Mouse (Mus musculus) CH12.LX (cell line): ENCODE data around the gene Agrp. TPM values are rescaled to one million over a fixed set of nuclear protein-coding genes. Genes with fewer than 3 reads are reported as not detected.
A peak's percentile ranks its signal among the peaks of the same experiment; 100 is the strongest.

Experiments used
- DNase-seq: peaks from one replicate; pipeline ENCODE4 v3.0.0-alpha.2; 2013; ENCODE audit errors: extremely low read depth
- H3K27ac ChIP-seq: 2 replicates; pipeline ENCODE4 v1.5.1; 2012; ENCODE audit warnings: low read depth, mild to moderate bottlenecking, control low read depth, moderate library complexity; ENCODE audit not compliant: insufficient read depth
- H3K27me3 ChIP-seq: replicated peaks from 2 replicates; pipeline ENCODE3; 2012; ENCODE audit warnings: inconsistent platforms
- H3K36me3 ChIP-seq, 2 experiments: replicated peaks in 1 of 2; 2 replicates each; pipeline versions ENCODE3 to v1.6.1; 2012; ENCODE audit warnings: inconsistent platforms in 1 of 2, low read length in 1 of 2, mild to moderate bottlenecking in 1 of 2, mixed read lengths in 1 of 2, moderate library complexity in 1 of 2; ENCODE audit not compliant: control insufficient read depth in 1 of 2, insufficient read depth in 1 of 2
- H3K4me1 ChIP-seq, 2 experiments: 2 replicates each; pipeline ENCODE4 v1.6.1; 2012; ENCODE audit warnings: inconsistent platforms in 1 of 2, moderate library complexity in 1 of 2; ENCODE audit not compliant: insufficient read depth in 2 of 2, control insufficient read depth in 1 of 2
- H3K4me2 ChIP-seq: 2 replicates; pipeline ENCODE4 v1.6.1; 2012; ENCODE audit warnings: low read depth, mild to moderate bottlenecking, control low read depth; ENCODE audit not compliant: poor library complexity, insufficient read depth, severe bottlenecking
- H3K4me3 ChIP-seq, 3 experiments: fragments of 150-350 bp in 1 of 3; sonication (generic) in 1 of 3; replicated peaks in 1 of 3; 2 replicates each; pipeline versions ENCODE3 to v1.5.1; 2011 to 2012; ENCODE audit warnings: low read depth in 2 of 3, low read length in 2 of 3, mild to moderate bottlenecking in 2 of 3, moderate library complexity in 2 of 3, control low read depth in 1 of 3, improper control_type of control experiment in 1 of 3, inconsistent platforms in 1 of 3, mixed read lengths in 1 of 3; ENCODE audit not compliant: poor library complexity in 1 of 3
- H3K79me2 ChIP-seq: replicated peaks from 2 replicates; pipeline ENCODE4 v1.6.1; 2012; ENCODE audit warnings: mild to moderate bottlenecking, moderate library complexity; ENCODE audit not compliant: control insufficient read depth, poor library complexity, insufficient read depth, severe bottlenecking; ENCODE audit errors: extremely low read depth
- H3K9ac ChIP-seq: 2 replicates; pipeline ENCODE4 v1.6.1; 2012; ENCODE audit warnings: low read depth, mild to moderate bottlenecking, control low read depth, moderate library complexity; ENCODE audit not compliant: insufficient read depth
- H3K9me3 ChIP-seq: replicated peaks from 2 replicates; pipeline ENCODE3; 2012; ENCODE audit warnings: low read length, inconsistent platforms, mixed read lengths
- BHLHE40 ChIP-seq: IDR thresholded peaks from 2 replicates; pipeline ENCODE4 v1.6.1; 2011; ENCODE audit warnings: mild to moderate bottlenecking, low read depth, low read length, improper control_type of control experiment
- CHD1 ChIP-seq: IDR thresholded peaks from 2 replicates; pipeline ENCODE4 v1.6.1; 2012; ENCODE audit warnings: low read depth, low read length, improper control_type of control experiment, inconsistent platforms
- CHD2 ChIP-seq: IDR thresholded peaks from 2 replicates; pipeline ENCODE4 v1.6.1; 2011; ENCODE audit warnings: low read length, improper control_type of control experiment
- CTCF ChIP-seq, 2 experiments: IDR thresholded peaks in 1 of 2; conservative IDR thresholded peaks in 1 of 2; 2 replicates each; pipeline ENCODE4 v1.5.1; 2011 to 2012; ENCODE audit warnings: low read depth in 2 of 2, low read length in 2 of 2, improper control_type of control experiment in 1 of 2, inconsistent platforms in 1 of 2, mild to moderate bottlenecking in 1 of 2, moderate library complexity in 1 of 2
- E2F4 ChIP-seq: IDR thresholded peaks from 2 replicates; pipeline ENCODE4 v1.6.1; 2011; ENCODE audit warnings: low read depth, low read length, improper control_type of control experiment; ENCODE audit not compliant: insufficient replicate concordance
- ELF1 ChIP-seq: IDR thresholded peaks from 2 replicates; pipeline ENCODE4 v1.6.1; 2014; ENCODE audit warnings: low read depth, mild to moderate bottlenecking, inconsistent platforms, low read length, improper control_type of control experiment
- EP300 ChIP-seq: IDR thresholded peaks from 2 replicates; pipeline ENCODE4 v1.6.1; 2011; ENCODE audit warnings: low read length, improper control_type of control experiment
- ETS1 ChIP-seq: conservative IDR thresholded peaks from 2 replicates; pipeline ENCODE4 v1.6.1; 2012; ENCODE audit warnings: low read depth, mild to moderate bottlenecking, inconsistent platforms, low read length, improper control_type of control experiment, moderate library complexity
- GABPA ChIP-seq: IDR thresholded peaks from 2 replicates; pipeline ENCODE4 v1.6.1; 2012; ENCODE audit warnings: low read depth, low read length, improper control_type of control experiment, inconsistent platforms; ENCODE audit not compliant: insufficient replicate concordance
- HCFC1 ChIP-seq: IDR thresholded peaks from 2 replicates; pipeline ENCODE4 v1.6.1; 2012; ENCODE audit warnings: low read depth, mild to moderate bottlenecking, inconsistent platforms, low read length, improper control_type of control experiment
- IRF4 ChIP-seq: IDR thresholded peaks from 2 replicates; pipeline ENCODE4 v1.6.1; 2014; ENCODE audit warnings: low read depth, mild to moderate bottlenecking, inconsistent platforms, low read length, improper control_type of control experiment
- JUN ChIP-seq: IDR thresholded peaks from 2 replicates; pipeline ENCODE4 v1.6.1; 2011; ENCODE audit warnings: low read depth, mild to moderate bottlenecking, low read length, improper control_type of control experiment, moderate library complexity; ENCODE audit not compliant: insufficient read depth
- JUND ChIP-seq: conservative IDR thresholded peaks from 2 replicates; pipeline ENCODE4 v1.6.1; 2011; ENCODE audit warnings: low read depth, low read length, improper control_type of control experiment
- KAT2A ChIP-seq: IDR thresholded peaks from 2 replicates; pipeline ENCODE4 v1.6.1; 2012; ENCODE audit warnings: low read length, improper control_type of control experiment, inconsistent platforms; ENCODE audit not compliant: insufficient replicate concordance
- MAFK ChIP-seq: IDR thresholded peaks from 2 replicates; pipeline ENCODE4 v1.6.1; 2011; ENCODE audit warnings: low read length, improper control_type of control experiment; ENCODE audit not compliant: insufficient replicate concordance
- MAX ChIP-seq: IDR thresholded peaks from 2 replicates; pipeline ENCODE4 v1.6.1; 2011; ENCODE audit warnings: low read length, improper control_type of control experiment
- MAZ ChIP-seq: IDR thresholded peaks from 2 replicates; pipeline ENCODE4 v1.6.1; 2012; ENCODE audit warnings: low read depth, mild to moderate bottlenecking, inconsistent platforms, low read length, improper control_type of control experiment, moderate library complexity
- MEF2A ChIP-seq: IDR thresholded peaks from 2 replicates; pipeline ENCODE4 v1.6.1; 2014; ENCODE audit warnings: low read depth, mild to moderate bottlenecking, inconsistent platforms, low read length, improper control_type of control experiment, borderline replicate concordance
- MXI1 ChIP-seq: IDR thresholded peaks from 2 replicates; pipeline ENCODE4 v1.6.1; 2011; ENCODE audit warnings: mild to moderate bottlenecking, low read depth, low read length, improper control_type of control experiment
- MYC ChIP-seq: IDR thresholded peaks from 2 replicates; pipeline ENCODE4 v1.6.1; 2011; ENCODE audit warnings: low read depth, mild to moderate bottlenecking, improper control_type of control experiment, low read length
- NELFE ChIP-seq: IDR thresholded peaks from 2 replicates; pipeline ENCODE4 v1.6.1; 2011; ENCODE audit warnings: low read depth, low read length, improper control_type of control experiment
- NRF1 ChIP-seq: IDR thresholded peaks from 2 replicates; pipeline ENCODE4 v1.6.1; 2014; ENCODE audit warnings: low read depth, mild to moderate bottlenecking, inconsistent platforms, low read length, improper control_type of control experiment, moderate library complexity
- PAX5 ChIP-seq: IDR thresholded peaks from 2 replicates; pipeline ENCODE4 v1.6.1; 2012; ENCODE audit warnings: low read length, inconsistent platforms, mixed read lengths
- POLR2A ChIP-seq: IDR thresholded peaks from 2 replicates; pipeline ENCODE4 v1.6.1; 2011; ENCODE audit warnings: low read depth, mild to moderate bottlenecking, improper control_type of control experiment, low read length
- POLR2AphosphoS2 ChIP-seq: IDR thresholded peaks from 2 replicates; pipeline ENCODE4 v1.6.1; 2011; ENCODE audit warnings: low read depth, low read length, improper control_type of control experiment
- RAD21 ChIP-seq: IDR thresholded peaks from 2 replicates; pipeline ENCODE4 v1.6.1; 2011; ENCODE audit warnings: low read depth, mild to moderate bottlenecking, low read length, improper control_type of control experiment, moderate library complexity
- RCOR1 ChIP-seq: conservative IDR thresholded peaks from 2 replicates; pipeline ENCODE4 v1.6.1; 2012; ENCODE audit warnings: low read depth, mild to moderate bottlenecking, inconsistent platforms, low read length, improper control_type of control experiment
- SIN3A ChIP-seq: IDR thresholded peaks from 2 replicates; pipeline ENCODE4 v1.6.1; 2012; ENCODE audit warnings: low read length, improper control_type of control experiment, inconsistent platforms
- SMC3 ChIP-seq: IDR thresholded peaks from 2 replicates; pipeline ENCODE4 v1.6.1; 2011; ENCODE audit warnings: low read depth, low read length, improper control_type of control experiment
- TBP ChIP-seq: conservative IDR thresholded peaks from 2 replicates; pipeline ENCODE4 v1.6.1; 2011; ENCODE audit warnings: low read depth, low read length, improper control_type of control experiment
- TCF12 ChIP-seq: IDR thresholded peaks from 2 replicates; pipeline ENCODE4 v1.6.1; 2014; ENCODE audit warnings: low read depth, mild to moderate bottlenecking, inconsistent platforms, low read length, improper control_type of control experiment
- UBTF ChIP-seq: IDR thresholded peaks from 2 replicates; pipeline ENCODE4 v1.6.1; 2012; ENCODE audit warnings: low read depth, mild to moderate bottlenecking, inconsistent platforms, low read length, improper control_type of control experiment, moderate library complexity
- USF1 ChIP-seq: IDR thresholded peaks from 2 replicates; pipeline ENCODE4 v1.6.1; 2014; ENCODE audit warnings: low read depth, mild to moderate bottlenecking, inconsistent platforms, low read length, improper control_type of control experiment
- USF2 ChIP-seq: conservative IDR thresholded peaks from 2 replicates; pipeline ENCODE4 v1.6.1; 2011; ENCODE audit warnings: low read depth, low read length, improper control_type of control experiment
- ZC3H11A ChIP-seq: IDR thresholded peaks from 2 replicates; pipeline ENCODE4 v1.6.1; 2012; ENCODE audit warnings: low read depth, mild to moderate bottlenecking, inconsistent platforms, low read length, improper control_type of control experiment
- ZKSCAN1 ChIP-seq: IDR thresholded peaks from 2 replicates; pipeline ENCODE4 v1.6.1; 2012; ENCODE audit warnings: low read depth, inconsistent platforms, low read length, improper control_type of control experiment, borderline replicate concordance
- ZMIZ1 ChIP-seq: IDR thresholded peaks from 2 replicates; pipeline ENCODE4 v1.6.1; 2012; ENCODE audit warnings: low read depth, mild to moderate bottlenecking, inconsistent platforms, low read length, improper control_type of control experiment
- ZNF384 ChIP-seq: IDR thresholded peaks from 2 replicates; pipeline ENCODE4 v1.6.1; 2012; ENCODE audit warnings: low read depth, low read length, improper control_type of control experiment, inconsistent platforms
- dilution Hi-C: fragments of 300-500 bp; cut with MboI; formaldehyde crosslinking; loops from 2 replicates; pipeline ENCODE4 v1.14.3; 2020; ENCODE audit warnings: low sequenced_read_pairs; ENCODE audit not compliant: extremely low pct_unique_long_range_greater_than_20kb, extremely low pct_ligation_motif_present
- in situ Hi-C: fragments of 300-500 bp; cut with MboI; formaldehyde crosslinking; loops from 3 replicates; pipeline ENCODE4 v1.14.3; 2019; ENCODE audit warnings: low sequenced_read_pairs, low pct_ligation_motif_present, low pct_unique_long_range_greater_than_20kb, mixed read lengths
- polyA plus RNA-seq: library from polyadenylated mRNA; unstranded; fragments of >175 nt; gene quantifications from 2 replicates; pipeline ENCODE4 v1.2.1, GENCODE M21; 2012; ENCODE audit warnings: low read depth; ENCODE audit not compliant: insufficient read length
- total RNA-seq, 2 experiments: library from RNA; depleted of rRNA; stranded (reverse); fragments of 300-350 nt in 1 of 2; fragments of >200 nt in 1 of 2; gene quantifications; 2 replicates each; pipeline ENCODE4 v1.2.3; 2012 to 2014

Agrp gene
- total and polyA plus RNA-seq, 3 experiments = 0.30 TPM; not detected in 2

DNA sequence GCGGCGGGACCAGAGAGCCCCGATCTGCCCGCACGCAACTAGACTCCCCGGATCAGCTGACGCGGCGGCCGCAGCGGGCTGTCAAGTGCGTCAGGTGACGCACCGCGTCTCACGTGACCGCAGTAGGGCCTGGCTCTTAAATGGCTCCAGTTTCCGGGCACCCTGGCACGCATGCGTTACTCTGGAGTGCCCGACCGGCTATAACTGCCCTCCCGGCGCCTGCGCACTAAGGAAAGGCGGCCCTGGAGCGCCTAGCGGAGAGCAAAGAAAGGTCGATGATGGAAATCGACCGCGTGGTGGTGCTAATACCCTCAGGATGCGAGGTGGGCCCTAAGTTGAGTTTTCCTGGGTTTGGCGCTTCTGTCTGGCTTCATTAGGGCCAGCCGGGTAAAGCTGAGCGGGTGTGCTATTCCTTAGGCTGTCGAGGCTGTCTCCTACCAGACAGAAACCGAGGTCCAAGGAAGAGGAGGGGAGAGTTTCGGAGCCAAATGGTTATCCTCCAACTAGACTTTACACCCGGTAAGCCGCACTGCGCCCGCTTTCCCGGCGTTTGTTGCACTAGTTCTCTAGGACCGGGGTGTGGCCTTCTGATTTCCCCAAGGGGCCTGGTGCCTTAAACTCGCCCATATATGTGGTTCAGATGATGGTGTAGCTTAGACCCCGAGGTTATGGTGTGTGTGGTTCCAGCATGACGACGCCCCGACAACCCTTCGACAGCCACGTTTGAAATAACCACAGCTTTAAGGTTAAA, 71.1 kb downstream of the Agrp start, which contains the start of gene Atp6v0d1:
Atp6v0d1 (minus strand) TSS at position 96 of the 751 bp plus-strand sequence.
- peak within 1 kb of the TSS; percentile 88 for H3K4me2 ChIP-seq
- H3K9ac ChIP-seq = peak within 1 kb of the TSS; percentile 93
- peak within 1 kb of the TSS; percentile 84 to 99 (median 90) for H3K4me3 ChIP-seq
- H3K27me3 ChIP-seq = no peaks in the 10 kb centered on the region
- dilution Hi-C loops = no loop called here
- H3K9me3 ChIP-seq = no peaks in the 10 kb centered on the region
- H3K27ac ChIP-seq = no peak within 1 kb of the TSS
- DNase-seq = peak; percentile 99
- TF ChIP-seq TCF12 (peak; percentile 70), ZNF384 (0 out of 2 replicates have a peak, but pooled peaks have one; percentile 11), GABPA (no peak), USF2 (peak; percentile 96), NRF1 (peak; percentile 99), BHLHE40 (peak; percentile 99), MAFK (no peak), TBP (peak; percentile 63), CHD1 (0 out of 2 replicates have a peak, but pooled peaks have one; percentile 43), ZC3H11A (no peak), RAD21 (peak; percentile 71), JUN (no peak), MAZ (no peak), PAX5 (no peak), NELFE (peak; percentile 74), SIN3A (peak; percentile 99), POLR2A (peak; percentile 73), CHD2 (no peak), IRF4 (peak; percentile 63; the same call in 1 of the 2 replicates), SMC3 (peak; percentile 47), ZKSCAN1 (no peak), RCOR1 (no peak), ZMIZ1 (peak; percentile 28; the same call in 1 of the 2 replicates), MXI1 (peak; percentile 56), MYC (peak; percentile 61; the same call in 1 of the 2 replicates), EP300 (0 out of 2 replicates have a peak, but pooled peaks have one; percentile 20), MAX (peak; percentile 93), JUND (no peak), KAT2A (0 out of 2 replicates have a peak, but pooled peaks have one; percentile 54), CTCF (conservative IDR thresholded peaks at IDR 0.05 in 1 of 2, IDR thresholded peaks at IDR 0.05 in 1 of 2; ENCODE audit: low read depth in 2 of 2, low read length in 2 of 2) (peak in 1 of 2 experiments; percentile 95; a peak in 2 of 4 replicates), POLR2AphosphoS2 (no peak), HCFC1 (peak; percentile 74), USF1 (peak; percentile 96), ELF1 (peak; percentile 91), ETS1 (peak; percentile 87), E2F4 (no peak), MEF2A (no peak), UBTF (peak; percentile 47; the same call in 1 of the 2 replicates)
- H3K36me3 ChIP-seq = peaks cover 0 to 22% of the 10 kb centered on the region in 2 experiments
- in situ Hi-C loops = no loop called here
- peaks cover 4 to 31% of the 10 kb centered on the region in 2 experiments; a peak in 3 of 4 replicates for H3K4me1 ChIP-seq
- H3K79me2 ChIP-seq = no peaks in the 10 kb centered on the region
